Mouse (Mus musculus) lung, embryonic 16.5 days (tissue): Measurements from ENCODE around the gene Ctla4. TPM values are rescaled to one million over a fixed set of nuclear protein-coding genes. Genes with fewer than 3 reads are reported as not detected.

ENCODE experiments used
- ATAC-seq: fragments of 200-750 bp; cut with Nextera tagmentation; 2 replicates; pipeline ENCODE4 v1.8.0; 2017; ENCODE audit warnings: low read depth, mild to moderate bottlenecking, moderate library complexity
- H3K27ac ChIP-seq: fragments of 300-500 bp; sonication (generic); 2 replicates; pipeline ENCODE4 v1.5.1; 2014; ENCODE audit warnings: mild to moderate bottlenecking, control low read depth, low read length
- H3K27me3 ChIP-seq: fragments of 300-500 bp; sonication (generic); 2 replicates; pipeline ENCODE4 v1.6.1; 2014; ENCODE audit warnings: low read depth, low read length, mixed read lengths; ENCODE audit not compliant: control insufficient read depth, insufficient read depth
- H3K36me3 ChIP-seq: fragments of 300-500 bp; sonication (generic); 2 replicates; pipeline ENCODE4 v1.6.1; 2014; ENCODE audit warnings: low read length; ENCODE audit not compliant: control insufficient read depth, insufficient read depth
- H3K4me1 ChIP-seq: fragments of 300-500 bp; sonication (generic); replicated peaks from 2 replicates; pipeline ENCODE4 v1.6.1; 2014; ENCODE audit warnings: low read length, mixed read lengths; ENCODE audit not compliant: control insufficient read depth, insufficient read depth
- H3K4me2 ChIP-seq: fragments of 300-500 bp; sonication (generic); 2 replicates; pipeline ENCODE4 v1.6.1; 2014; ENCODE audit warnings: low read depth, low read length, control low read depth
- H3K4me3 ChIP-seq: fragments of 300-500 bp; sonication (generic); 2 replicates; pipeline ENCODE4 v1.5.1; 2014; ENCODE audit warnings: mild to moderate bottlenecking, low read length, control low read depth
- H3K9ac ChIP-seq: fragments of 300-500 bp; sonication (generic); 2 replicates; pipeline ENCODE4 v1.6.1; 2014; ENCODE audit warnings: low read length, control low read depth
- H3K9me3 ChIP-seq: fragments of 300-500 bp; sonication (generic); 2 replicates; pipeline ENCODE4 v1.6.1; 2016; ENCODE audit warnings: low read length; ENCODE audit not compliant: control insufficient read depth
- WGBS: fragments of 180-500 bp; shearing (Covaris S2); extraction: QIAGEN DNeasy Blood & Tissue Kit; methylation state at CpG from one replicate; pipeline ENCODE4 v1.1.7; 2014; 5-methylcytosine and 5-hydroxymethylcytosine counted together
- polyA plus RNA-seq: library from polyadenylated mRNA; unstranded; fragments of >200 nt; fragmentation: Nextera tagmentation; extraction: Ambion mirVana; gene quantifications from 2 replicates; pipeline ENCODE4 v1.2.1, GENCODE M21; 2015

The Ctla4 gene
- polyA plus RNA-seq, 1 experiment from 2014 or later: 0.25 TPM

DNA sequence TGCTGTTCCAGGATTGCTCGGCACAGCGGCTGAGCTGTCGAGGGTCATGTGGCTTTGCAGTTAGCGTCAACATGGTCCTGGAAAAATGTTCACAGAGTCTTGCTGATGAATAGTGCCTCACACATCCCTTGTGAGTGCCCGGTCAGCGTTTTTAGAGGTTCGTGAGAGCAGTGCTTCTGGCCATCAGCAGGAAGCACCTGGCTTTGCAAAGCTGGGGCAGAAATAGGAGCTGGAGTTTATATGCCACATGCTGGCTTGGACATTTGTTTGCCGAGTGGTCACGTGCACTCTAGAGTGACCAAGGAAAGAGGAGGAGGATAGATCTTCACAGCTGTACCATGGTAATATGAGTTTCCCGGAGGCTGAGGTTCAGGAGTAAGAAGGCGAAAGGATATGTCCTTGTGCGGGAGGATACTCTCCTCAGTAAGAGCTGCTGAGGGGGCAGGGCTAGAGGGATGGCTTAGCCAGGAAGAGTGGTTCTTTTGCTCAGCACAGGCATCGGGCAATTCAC lies 23.8 kb upstream of the Ctla4 start:
- Histone ChIP-seq H3K27me3 (no peaks in the 10 kb centered on the region), H3K36me3 (no peaks in the 10 kb centered on the region), H3K4me3 (no peak overlapping the region), H3K4me1 (peaks cover 9% of the 10 kb centered on the region), H3K9me3 (no peaks in the 10 kb centered on the region), H3K9ac (peak overlapping the region; percentile 33; the same call in 1 of the 2 replicates), H3K4me2 (peak overlapping the region; percentile 7; the same call in 1 of the 2 replicates), H3K27ac (peak overlapping the region; percentile 62)
- peak; percentile 72 for ATAC-seq
- 27% methylated on average over 13 of the region's 13 CpGs for WGBS

- H3K4me3 ChIP-seq: no peak overlapping the region
- H3K4me2 ChIP-seq: no peak overlapping the region
- H3K4me1 ChIP-seq: peaks cover 9% of the 10 kb centered on the region
- H3K27ac ChIP-seq: peak overlapping the region; percentile 7; the same call in 1 of the 2 replicates
- H3K36me3 ChIP-seq: no peaks in the 10 kb centered on the region
- no peaks in the 10 kb centered on the region for H3K27me3 ChIP-seq
- no peak overlapping the region for H3K9ac ChIP-seq
- no peaks in the 10 kb centered on the region for H3K9me3 ChIP-seq
- no peak for ATAC-seq
- WGBS: 73% methylated on average over 3 of the region's 3 CpGs
Observed at GRCm38 (mm10) chr1:60863701-60864100, 23.1 kb upstream of the Ctla4 start.

- H3K4me1 ChIP-seq: peaks cover 9% of the 10 kb centered on the region
- H3K27ac ChIP-seq: no peak overlapping the region
- WGBS: 73% methylated on average over 2 of the region's 2 CpGs
- no peaks in the 10 kb centered on the region for H3K27me3 ChIP-seq
- H3K4me3 ChIP-seq: no peak overlapping the region
- H3K36me3 ChIP-seq: no peaks in the 10 kb centered on the region
- H3K4me2 ChIP-seq: no peak overlapping the region
- no peak for ATAC-seq
- H3K9me3 ChIP-seq: no peaks in the 10 kb centered on the region
- no peak overlapping the region for H3K9ac ChIP-seq
Observed at GRCm38 (mm10) chr1:60865167-60865566, 21.6 kb upstream of the Ctla4 start.

- WGBS: 57% methylated on average over 5 of the region's 5 CpGs
- Histone ChIP-seq H3K4me3 (no peak overlapping the region), H3K27me3 (no peaks in the 10 kb centered on the region), H3K9me3 (no peaks in the 10 kb centered on the region), H3K4me2 (no peak overlapping the region), H3K27ac (no peak overlapping the region), H3K9ac (no peak overlapping the region), H3K4me1 (peaks cover 5% of the 10 kb centered on the region), H3K36me3 (no peaks in the 10 kb centered on the region)
- no peak for ATAC-seq
Observed at GRCm38 (mm10) chr1:60866043-60866442, 20.8 kb upstream of the Ctla4 start.

- no peak overlapping the region for H3K9ac ChIP-seq
- no peaks in the 10 kb centered on the region for H3K27me3 ChIP-seq
- no peaks in the 10 kb centered on the region for H3K4me1 ChIP-seq
- H3K9me3 ChIP-seq: no peaks in the 10 kb centered on the region
- ATAC-seq: no peak
- H3K4me2 ChIP-seq: no peak overlapping the region
- no peaks in the 10 kb centered on the region for H3K36me3 ChIP-seq
- no peak overlapping the region for H3K4me3 ChIP-seq
- WGBS: 71% methylated on average over 17 of the region's 17 CpGs
- no peak overlapping the region for H3K27ac ChIP-seq
Observed at GRCm38 (mm10) chr1:60868333-60869277, 18.2 kb upstream of the Ctla4 start.

DNA sequence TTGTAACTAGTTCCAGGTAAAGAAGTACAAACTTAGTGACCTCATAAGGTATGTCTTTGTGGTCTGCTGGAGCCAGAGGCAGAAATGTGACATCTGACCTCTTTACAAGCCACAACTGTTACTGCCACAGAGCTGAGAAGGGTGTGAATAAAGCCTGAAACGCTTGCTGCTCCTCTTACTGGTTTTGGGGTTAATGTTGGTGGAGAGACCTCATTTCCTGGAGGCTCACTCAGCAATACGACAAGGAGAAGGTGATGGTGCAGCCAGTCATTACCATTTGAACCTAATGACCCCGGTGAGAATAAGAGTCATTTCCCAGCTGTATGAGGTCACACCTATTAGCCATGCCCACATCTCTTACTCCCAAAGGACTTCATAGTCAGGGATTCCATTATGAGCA lies 11.5 kb upstream of the Ctla4 start:
- no peak overlapping the region for H3K27ac ChIP-seq
- H3K36me3 ChIP-seq: no peaks in the 10 kb centered on the region
- H3K9me3 ChIP-seq: no peaks in the 10 kb centered on the region
- no peak for ATAC-seq
- no peaks in the 10 kb centered on the region for H3K27me3 ChIP-seq
- no peak overlapping the region for H3K9ac ChIP-seq
- H3K4me2 ChIP-seq: no peak overlapping the region
- no peaks in the 10 kb centered on the region for H3K4me1 ChIP-seq
- no peak overlapping the region for H3K4me3 ChIP-seq
- 53% methylated on average over 3 of the region's 3 CpGs for WGBS

GRCm38 (mm10) chr1:60880116-60880867 lies 6.5 kb upstream of the Ctla4 start:
- ATAC-seq: no peak
- no peak overlapping the region for H3K27ac ChIP-seq
- H3K27me3 ChIP-seq: no peaks in the 10 kb centered on the region
- no peak overlapping the region for H3K4me2 ChIP-seq
- 65% methylated on average over 10 of the region's 10 CpGs for WGBS
- H3K9ac ChIP-seq: no peak overlapping the region
- no peaks in the 10 kb centered on the region for H3K9me3 ChIP-seq
- no peaks in the 10 kb centered on the region for H3K4me1 ChIP-seq
- H3K36me3 ChIP-seq: no peaks in the 10 kb centered on the region
- H3K4me3 ChIP-seq: no peak overlapping the region

- Histone ChIP-seq H3K4me2 (no peak overlapping the region), H3K27me3 (no peaks in the 10 kb centered on the region), H3K27ac (no peak overlapping the region), H3K4me3 (no peak overlapping the region), H3K9ac (no peak overlapping the region), H3K36me3 (no peaks in the 10 kb centered on the region), H3K9me3 (no peaks in the 10 kb centered on the region), H3K4me1 (no peaks in the 10 kb centered on the region)
- no peak for ATAC-seq
- WGBS: 43% methylated on average over 2 of the region's 2 CpGs
Observed at GRCm38 (mm10) chr1:60882792-60883191, 4.0 kb upstream of the Ctla4 start.

DNA sequence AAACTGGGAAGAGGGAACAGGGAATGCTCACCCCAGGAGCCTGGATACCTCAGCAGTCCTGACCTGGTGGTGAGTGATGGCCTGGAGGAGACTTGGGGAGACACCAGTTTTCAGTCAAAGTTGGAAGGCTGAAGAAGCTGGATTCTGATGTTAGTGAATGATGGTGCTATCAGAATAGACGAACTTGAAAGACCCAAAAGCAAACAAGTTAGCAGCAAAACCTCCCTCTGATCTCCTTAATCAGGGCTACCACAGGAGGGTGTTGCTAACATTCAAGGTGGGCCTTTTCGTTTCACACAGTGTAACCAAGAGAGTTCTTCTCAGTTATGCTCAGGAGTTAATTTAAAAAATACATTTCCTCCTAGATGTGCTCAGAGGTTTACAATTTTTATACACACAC lies 3.5 kb upstream of the Ctla4 start:
- H3K4me2 ChIP-seq: no peak overlapping the region
- H3K27me3 ChIP-seq: no peaks in the 10 kb centered on the region
- H3K36me3 ChIP-seq: no peaks in the 10 kb centered on the region
- ATAC-seq: no peak
- H3K9me3 ChIP-seq: no peaks in the 10 kb centered on the region
- no peak overlapping the region for H3K27ac ChIP-seq
- no peak overlapping the region for H3K9ac ChIP-seq
- WGBS: 47% methylated on average over 2 of the region's 2 CpGs
- no peaks in the 10 kb centered on the region for H3K4me1 ChIP-seq
- no peak overlapping the region for H3K4me3 ChIP-seq
